Mouse (Mus musculus) ovary, postnatal 36 days (tissue): ENCODE measurements at regions not wholly inside any gene's neighbourhood (a gene's known extent, or its start where the extent isn't known, plus 50 kb on each side); places are given as distances from the start of the nearest gene placed in this dataset.
"Not testable (repeated sequence)": the region's sequence is repeated elsewhere in the genome, so short reads cannot be mapped to it uniquely, and the experiment has no call there.

Source experiments
- DNase-seq: peaks from one replicate; pipeline ENCODE4 v3.0.0; 2022; ENCODE audit warnings: low spot score, mixed read lengths

DNA sequence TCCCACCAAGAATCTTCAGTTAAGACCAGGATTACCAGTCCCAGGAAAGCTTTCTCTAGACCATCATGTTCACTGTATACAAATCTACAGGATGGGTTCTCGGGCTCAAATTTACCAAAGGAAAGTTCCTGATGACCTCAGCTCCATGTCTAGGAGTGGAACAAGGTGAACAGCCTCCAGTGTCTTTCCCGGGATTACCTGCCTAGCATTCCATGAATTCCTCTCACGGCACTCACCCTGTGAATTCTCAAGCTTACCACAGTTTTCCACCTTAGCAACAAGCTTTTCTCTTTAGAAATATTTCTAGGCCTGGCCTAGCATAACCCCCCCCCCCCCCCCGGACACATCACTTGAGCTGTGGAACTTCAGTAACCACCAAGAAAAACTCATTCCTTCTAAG, 1158.9 kb downstream of the A830018L16Rik start:
- DNase-seq = no peak

GRCm38 (mm10) chr1:12574274-12574673, 1160.4 kb downstream of the A830018L16Rik start:
- DNase-seq = no peak

DNA sequence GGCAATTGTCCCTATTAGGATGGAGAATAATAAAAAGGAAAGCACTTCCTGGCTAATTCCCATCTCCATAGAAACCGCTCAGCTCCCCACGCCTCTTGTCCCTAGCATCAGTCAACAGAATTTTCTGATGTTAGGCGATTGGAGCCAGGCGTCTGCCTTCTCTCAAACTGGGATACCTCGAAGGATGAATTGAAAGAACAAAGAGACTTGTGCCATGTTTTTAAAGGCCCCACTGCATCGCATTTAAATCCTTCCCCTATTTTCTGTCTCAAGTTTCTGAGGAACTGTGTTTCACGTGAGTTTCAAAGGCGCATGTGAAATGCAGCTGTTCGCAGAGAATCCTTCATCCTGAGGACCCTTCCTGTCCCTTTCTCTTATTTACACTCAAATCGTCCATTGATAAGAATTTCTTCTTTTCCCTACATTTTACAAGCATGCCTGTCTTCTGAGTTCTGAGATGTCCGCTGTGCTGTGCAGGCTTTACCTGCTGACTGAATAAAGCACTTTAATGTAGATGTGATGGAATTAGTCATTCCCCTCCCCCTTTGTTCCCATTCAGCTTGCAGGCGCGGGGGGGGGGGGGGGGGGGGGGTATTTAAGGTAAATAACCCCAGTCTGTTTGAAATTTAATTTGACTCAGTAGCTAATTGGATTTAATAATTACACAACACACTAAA, 1163.3 kb downstream of the A830018L16Rik start:
- no peak for DNase-seq

DNA sequence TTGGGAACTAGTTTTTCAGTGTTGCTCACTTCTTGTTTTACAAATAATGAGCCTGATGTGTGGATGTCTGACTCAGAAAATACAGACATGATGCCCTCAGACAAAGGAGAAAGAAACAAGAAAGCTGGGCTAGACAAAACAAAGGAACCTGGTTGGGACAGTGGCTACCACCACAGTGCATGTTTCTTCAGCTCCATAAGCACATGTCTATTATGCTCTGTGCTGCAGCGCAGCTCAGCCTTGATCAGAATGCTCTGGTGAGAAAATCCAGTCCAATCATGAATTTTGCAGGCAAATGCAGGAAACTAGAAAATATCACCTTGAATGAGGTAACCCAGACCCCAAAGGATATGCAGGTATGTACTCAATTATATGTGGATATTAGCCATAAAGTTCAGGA, 1164.1 kb downstream of the A830018L16Rik start:
- no peak for DNase-seq

- no peak for DNase-seq
Observed at GRCm38 (mm10) chr1:12583012-12583411, 1169.1 kb downstream of the A830018L16Rik start.

DNA sequence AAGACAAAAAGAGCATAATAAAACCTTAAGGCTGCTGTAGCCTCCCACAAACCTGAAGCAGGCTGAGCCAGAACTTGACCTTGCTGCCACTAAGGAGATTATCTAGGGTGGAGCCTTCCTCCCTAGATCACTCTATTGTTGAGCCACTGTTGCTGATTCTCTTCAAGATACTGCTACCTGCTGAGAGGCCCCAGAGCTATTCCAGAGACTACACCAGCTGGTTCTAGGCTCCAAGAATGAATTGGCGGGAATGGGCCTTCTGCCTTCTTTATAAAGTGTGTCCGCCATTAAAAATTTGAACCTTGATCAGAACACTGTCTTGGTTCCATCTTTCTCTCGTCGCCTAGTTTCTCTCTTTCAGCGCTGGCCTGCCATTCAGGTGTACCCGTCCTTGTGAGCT, 1173.1 kb downstream of the A830018L16Rik start:
- DNase-seq = not testable (repeated sequence)

DNA sequence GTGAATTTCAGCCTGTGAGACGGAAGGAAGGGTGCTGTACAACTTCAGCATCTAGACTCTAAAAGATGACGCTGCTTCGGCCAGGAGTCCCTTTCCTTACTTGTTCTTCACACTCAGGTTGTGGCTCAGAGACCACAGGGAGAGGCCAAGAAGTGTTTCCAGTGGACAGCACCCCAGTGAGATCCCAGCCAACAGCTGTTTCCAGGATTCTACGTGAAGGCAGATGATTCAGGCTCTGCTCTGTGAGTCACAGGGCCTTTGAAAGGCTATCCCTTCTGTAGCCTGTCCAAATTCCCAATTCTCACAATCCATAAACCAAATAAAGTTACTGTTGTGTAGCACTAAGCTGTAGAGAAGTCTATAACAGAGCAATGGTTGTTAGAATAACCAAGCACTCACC, 1198.2 kb downstream of the A830018L16Rik start:
- no peak for DNase-seq

GRCm38 (mm10) chr1:12615303-12615702, 1201.4 kb downstream of the A830018L16Rik start:
- DNase-seq = no peak

- DNase-seq = no peak
Observed at GRCm38 (mm10) chr1:12615733-12616481, 1202.0 kb downstream of the A830018L16Rik start.

- DNase-seq = no peak
Observed at GRCm38 (mm10) chr1:12619981-12620380, 1206.1 kb downstream of the A830018L16Rik start.

DNA sequence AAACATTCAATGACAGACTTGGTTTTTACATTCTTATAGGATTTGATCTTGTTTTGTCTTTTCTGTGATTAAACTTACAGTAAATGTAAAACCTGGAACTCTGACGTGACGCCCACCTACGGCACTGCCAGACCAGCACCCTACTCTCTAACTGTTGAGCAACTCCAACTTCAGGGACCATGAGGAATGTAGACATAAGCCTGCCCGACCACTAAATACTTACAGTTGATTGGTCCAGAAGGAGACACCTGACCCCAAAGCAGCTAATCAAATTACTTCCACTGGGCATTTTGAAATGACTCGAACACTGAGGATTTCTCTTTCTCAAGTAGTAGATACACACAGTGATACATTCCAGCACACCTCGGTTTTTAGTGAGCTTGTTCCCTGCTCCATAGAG, 1206.9 kb downstream of the A830018L16Rik start:
- DNase-seq = no peak

GRCm38 (mm10) chr1:12623158-12623557, 1209.3 kb downstream of the A830018L16Rik start:
- DNase-seq = no peak

- DNase-seq = no peak
Observed at GRCm38 (mm10) chr1:12633049-12633448, 1219.1 kb downstream of the A830018L16Rik start.

DNA sequence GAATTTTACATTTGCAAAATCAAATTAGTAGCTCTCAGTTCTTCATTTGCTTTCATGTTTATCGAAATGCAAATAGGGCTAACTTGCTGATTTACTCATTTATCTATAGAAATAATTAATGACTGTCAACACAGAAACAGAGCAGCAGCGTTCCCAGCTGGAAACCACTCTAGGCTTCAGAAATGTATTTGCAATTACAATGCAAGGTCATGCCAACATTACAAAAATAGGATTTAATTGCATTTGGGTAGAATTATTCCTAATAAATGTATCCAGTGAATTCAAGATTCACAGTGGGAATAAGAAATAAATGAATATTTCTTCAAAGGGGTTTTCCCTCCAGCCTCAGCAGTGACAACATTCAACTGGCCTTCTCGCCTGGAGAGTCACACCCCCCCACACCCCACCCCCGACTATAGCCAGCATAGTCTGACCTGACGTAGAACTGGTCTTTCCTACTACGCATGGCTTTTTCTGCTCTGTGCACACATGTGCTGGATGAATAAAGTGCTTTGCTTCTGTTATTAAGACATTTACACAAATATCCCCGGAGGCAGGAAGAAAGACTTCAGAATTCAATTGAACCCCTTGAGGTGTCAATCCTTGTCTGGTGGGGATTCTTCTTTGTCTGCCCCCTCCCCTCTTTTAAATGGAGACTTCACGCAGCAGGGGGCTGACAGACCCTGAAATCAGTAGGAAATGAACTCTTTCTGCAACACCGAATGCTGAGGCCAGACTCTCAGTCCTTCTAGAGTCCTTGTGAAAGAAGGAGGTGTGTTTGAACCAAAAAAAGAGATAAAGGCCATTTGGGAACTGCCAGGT, 1222.6 kb downstream of the A830018L16Rik start:
- DNase-seq = no peak

- DNase-seq = no peak
Observed at GRCm38 (mm10) chr1:12640983-12641382, 1227.1 kb downstream of the A830018L16Rik start.
